Mouse (Mus musculus) ES-Bruce4 (cell line): ENCODE results near the gene Rassf5.

Source experiments
- CTCF ChIP-seq: IDR thresholded peaks from one replicate; pipeline ENCODE4 v1.8.1; 2011; ENCODE audit warnings: low read depth, low read length
- POLR2A ChIP-seq: IDR thresholded peaks from one replicate; pipeline ENCODE4 v1.8.1; 2011; ENCODE audit warnings: low read length; ENCODE audit not compliant: insufficient read depth

DNA sequence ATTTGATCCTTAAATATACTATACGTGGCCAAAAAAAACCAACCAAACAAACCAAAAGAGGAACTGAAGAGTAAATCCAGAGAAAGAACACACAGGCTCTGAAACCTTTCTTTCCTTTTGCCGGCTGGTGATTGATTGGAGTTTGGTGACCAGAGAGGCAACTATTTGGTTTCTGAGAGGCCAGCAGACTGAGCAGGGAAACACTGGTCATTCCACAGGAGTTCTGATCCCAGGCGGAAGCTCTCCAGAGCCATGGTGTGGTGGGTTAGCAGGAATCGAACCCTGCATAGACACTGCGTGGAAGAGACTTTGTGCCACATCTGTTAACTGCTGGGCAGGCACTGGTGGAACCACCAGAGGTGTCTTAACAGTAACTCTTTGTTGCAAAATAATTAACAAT is 67.0 kb downstream of the Rassf5 start:
- TF ChIP-seq CTCF (no peak), POLR2A (no peak)
